In genomic region chr13:107308958-107309639, GRCm38 (mm10) we compare ENCODE assay signal across 19 mouse cellular contexts.
DNase-seq lines count a peak whose midpoint lies in the region; ATAC-seq and TF ChIP-seq lines count a peak whose summit lies in the region.
"Had no signal": no experiment of that assay in that cellular context is flagged by ENCODE, and none has a peak within 500 bp of the region (broad histone marks: within the 10 kb centered on the region; RNA-seq: fewer than 3 reads in every experiment).

No protein-coding gene starts in this region.

- H3K9me3 ChIP-seq in hindbrain, embryonic 14.5 days (ENCODE audit: control insufficient read depth, low read length) = no peaks in the 10 kb centered on the region
- no peaks in the 10 kb centered on the region for H3K9me3 ChIP-seq in neural tube, embryonic 15.5 days (replicated peaks)
- H3K9me3 ChIP-seq: embryonic facial prominence, embryonic 12.5 days; heart, embryonic 15.5 days; kidney, embryonic 15.5 days; limb, embryonic 15.5 days; liver, embryonic 15.5 days; neural tube, embryonic 12.5 days had no signal

- H3K36me3 ChIP-seq in hindbrain, embryonic 14.5 days (replicated peaks; ENCODE audit: control insufficient read depth, insufficient read depth) = no peaks in the 10 kb centered on the region
- H3K36me3 ChIP-seq in neural tube, embryonic 15.5 days = no peaks in the 10 kb centered on the region
- H3K36me3 ChIP-seq: embryonic facial prominence, embryonic 12.5 days; heart, embryonic 15.5 days; kidney, embryonic 15.5 days; limb, embryonic 15.5 days; liver, embryonic 15.5 days; neural tube, embryonic 12.5 days had no signal

- no peak overlapping the region for H3K4me2 ChIP-seq in hindbrain, embryonic 14.5 days (replicated peaks)
- H3K4me2 ChIP-seq in neural tube, embryonic 15.5 days = no peak overlapping the region
- H3K4me2 ChIP-seq: embryonic facial prominence, embryonic 12.5 days; heart, embryonic 15.5 days; kidney, embryonic 15.5 days; limb, embryonic 15.5 days; liver, embryonic 15.5 days; neural tube, embryonic 12.5 days had no signal

- peak; percentile 26 to 32 for DNase-seq in left cerebral cortex, postnatal 10 days (ENCODE audit: extremely low spot score in 1 of 2, low spot score in 2 of 2)
- no peak for DNase-seq in left cerebral cortex, adult 2 months (ENCODE audit: extremely low spot score in 1 of 2, low spot score in 2 of 2)
- peak; percentile 12 for DNase-seq in right cerebral cortex, postnatal 25 days
- DNase-seq in right cerebral cortex, postnatal 36 days (ENCODE audit: low spot score in 2 of 2) = no peak
- DNase-seq in hindbrain, embryonic 14.5 days (ENCODE audit: low spot score) = no peak
- DNase-seq in yolk sac, embryonic 10.5 days (ENCODE audit: low spot score) = no peak
- DNase-seq: adrenal gland, adult 2 months; cerebellum, adult 9-10 months; gastrocnemius, postnatal 25 days; thymus, postnatal 36 days had no signal

- H3K27me3 ChIP-seq in hindbrain, embryonic 14.5 days (ENCODE audit: control insufficient read depth, insufficient read depth, low read length) = no peaks in the 10 kb centered on the region
- H3K27me3 ChIP-seq in neural tube, embryonic 15.5 days (replicated peaks) = no peaks in the 10 kb centered on the region
- H3K27me3 ChIP-seq: embryonic facial prominence, embryonic 12.5 days; kidney, embryonic 15.5 days; limb, embryonic 15.5 days; liver, embryonic 15.5 days; neural tube, embryonic 12.5 days had no signal

- no peak overlapping the region for H3K27ac ChIP-seq in left cerebral cortex, adult 2 months
- no peak overlapping the region for H3K27ac ChIP-seq in hindbrain, embryonic 14.5 days
- H3K27ac ChIP-seq in neural tube, embryonic 15.5 days (replicated peaks) = no peak overlapping the region
- H3K27ac ChIP-seq: embryonic facial prominence, embryonic 12.5 days; heart, embryonic 15.5 days; kidney, embryonic 15.5 days; limb, embryonic 15.5 days; liver, embryonic 15.5 days; neural tube, embryonic 12.5 days had no signal

- TF ChIP-seq CTCF in left cerebral cortex, adult 2 months (IDR thresholded peaks at IDR 0.05) = no peak

- H3K9ac ChIP-seq in hindbrain, embryonic 14.5 days = no peak overlapping the region
- H3K9ac ChIP-seq in neural tube, embryonic 15.5 days (replicated peaks) = no peak overlapping the region
- H3K9ac ChIP-seq: embryonic facial prominence, embryonic 12.5 days; heart, embryonic 15.5 days; kidney, embryonic 15.5 days; limb, embryonic 15.5 days; liver, embryonic 15.5 days; neural tube, embryonic 12.5 days had no signal

- 48% methylated on average over 6 of the region's 6 CpGs for WGBS in hindbrain, embryonic 14.5 days
- WGBS in neural tube, embryonic 15.5 days = 45% methylated on average over 6 of the region's 6 CpGs

- H3K4me1 ChIP-seq in hindbrain, embryonic 14.5 days (replicated peaks; ENCODE audit: control insufficient read depth, insufficient read depth, low read length) = no peaks in the 10 kb centered on the region; the same call in 1 of the 2 replicates
- H3K4me1 ChIP-seq in neural tube, embryonic 15.5 days = peaks cover 11% of the 10 kb centered on the region; the same call in 1 of the 2 replicates
- H3K4me1 ChIP-seq: embryonic facial prominence, embryonic 12.5 days; heart, embryonic 15.5 days; kidney, embryonic 15.5 days; limb, embryonic 15.5 days; liver, embryonic 15.5 days; neural tube, embryonic 12.5 days had no signal

- intact Hi-C loops in left cerebral cortex, postnatal 10 days (cut with DNase I) = no loop called here
- intact Hi-C loops in left cerebral cortex, adult 2 months (cut with DNase I) = no loop called here

- no peak overlapping the region for H3K4me3 ChIP-seq in left cerebral cortex, adult 2 months
- no peak overlapping the region for H3K4me3 ChIP-seq in hindbrain, embryonic 14.5 days (replicated peaks; ENCODE audit: low read length)
- no peak overlapping the region for H3K4me3 ChIP-seq in neural tube, embryonic 15.5 days (replicated peaks)
- H3K4me3 ChIP-seq: embryonic facial prominence, embryonic 12.5 days; erythroblast, embryonic 14.5 days; heart, embryonic 15.5 days; kidney, embryonic 15.5 days; limb, embryonic 15.5 days; liver, embryonic 15.5 days; neural tube, embryonic 12.5 days had no signal

- peak; percentile 77; the same call in 1 of the 2 replicates for ATAC-seq in hindbrain, embryonic 14.5 days (ENCODE audit: low FRiP score)
- peak; percentile 72 for ATAC-seq in neural tube, embryonic 15.5 days (ENCODE audit: low FRiP score)
- ATAC-seq: intestine, postnatal 0 days had no signal

Comparison
In these comparisons a context has a peak if more than half of its experiments do, and no peak if none do; other contexts are left out.
1. DNase-seq: peak in left cerebral cortex, postnatal 10 days (2 of 2) and right cerebral cortex, postnatal 25 days (single experiment); none in left cerebral cortex, adult 2 months (0 of 2), right cerebral cortex, postnatal 36 days (0 of 2), hindbrain, embryonic 14.5 days (single experiment) and yolk sac, embryonic 10.5 days (single experiment).